ENCODE assay signal across 7 mouse cellular contexts in the genomic region with DNA sequence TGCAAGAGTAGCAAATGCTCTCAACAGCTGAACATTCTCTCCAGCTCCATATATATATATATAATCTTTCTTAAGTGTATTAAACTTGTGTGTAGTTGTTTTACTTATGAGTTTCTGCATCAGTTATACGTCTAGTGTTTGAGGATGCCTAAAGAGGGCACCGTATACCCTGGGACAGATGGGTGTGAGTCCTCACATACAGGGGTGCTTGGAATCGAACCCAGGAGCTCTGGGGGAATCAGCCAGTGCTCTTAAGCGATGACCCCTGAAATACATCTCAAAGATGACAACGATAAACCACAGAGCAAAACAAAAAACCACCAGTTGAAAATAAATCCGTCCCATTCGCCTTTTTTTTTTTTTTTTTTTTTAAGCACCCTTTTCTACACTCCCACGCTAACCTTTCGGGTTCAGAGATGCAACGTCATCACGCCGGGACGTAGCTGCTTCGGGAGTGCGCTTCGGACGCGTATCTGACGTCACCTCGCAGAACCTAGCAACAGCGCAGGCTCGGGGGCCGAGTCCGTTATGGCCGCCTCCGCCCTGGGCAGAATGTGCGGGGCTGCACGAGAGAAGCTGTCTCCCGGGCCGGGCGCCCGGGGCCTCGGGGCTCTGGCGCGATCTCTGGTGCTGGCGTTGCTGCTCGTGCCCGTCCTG. TPM values are rescaled to one million over a fixed set of nuclear protein-coding genes. Genes with fewer than 3 reads are reported as not detected.
DNase-seq lines count a peak whose midpoint lies in the region; ATAC-seq and TF ChIP-seq lines count a peak whose summit lies in the region.

Gene 9530068E07Rik, plus strand, starts transcription at position 489 of the 657 bp plus-strand sequence.

- 2% methylated on average over 38 of the region's 38 CpGs for WGBS in embryonic facial prominence, embryonic 12.5 days
- WGBS in kidney, adult 2 months, result under 1% methylated on average over 38 of the region's 38 CpGs
- WGBS in limb, embryonic 12.5 days, result 2% methylated on average over 38 of the region's 38 CpGs
- under 1% methylated on average over 38 of the region's 38 CpGs for WGBS in midbrain, embryonic 15.5 days
- 1% methylated on average over 38 of the region's 38 CpGs for WGBS in spleen, adult 2 months

- TF ChIP-seq CTCF in kidney, adult 2 months (conservative IDR thresholded peaks at IDR 0.05; ENCODE audit: insufficient read depth, insufficient read length, low read depth, low read length), result no peak
- TF ChIP-seq CTCF in spleen, adult 2 months (IDR thresholded peaks at IDR 0.05; ENCODE audit: extremely low read depth, insufficient read depth, insufficient read length, insufficient replicate concordance), result no peak

- peak; percentile 91 for DNase-seq in adrenal gland, postnatal 25 days
- peak; percentile 94 to 95 for DNase-seq in heart, adult 18-20 months
- DNase-seq in kidney, adult 2 months, result peak; percentile 95
- DNase-seq in spleen, adult 2 months (ENCODE audit: low read depth in 1 of 2, low spot score in 2 of 2), result peak; percentile 90 to 92

- peak within 1 kb of the TSS; percentile 95 for H3K4me3 ChIP-seq in embryonic facial prominence, embryonic 12.5 days
- peak within 1 kb of the TSS; percentile 96 for H3K4me3 ChIP-seq in kidney, adult 2 months (ENCODE audit: insufficient read depth, low read depth, low read length)
- peak within 1 kb of the TSS; percentile 97 for H3K4me3 ChIP-seq in limb, embryonic 12.5 days (replicated peaks)
- peak within 1 kb of the TSS; percentile 78 for H3K4me3 ChIP-seq in midbrain, embryonic 15.5 days
- peak within 1 kb of the TSS; percentile 94 for H3K4me3 ChIP-seq in spleen, adult 2 months (ENCODE audit: extremely low read depth, insufficient read depth, insufficient read length)

- peaks cover 23% of the 10 kb centered on the region for H3K4me1 ChIP-seq in embryonic facial prominence, embryonic 12.5 days
- peaks cover 10% of the 10 kb centered on the region; the same call in 1 of the 2 replicates for H3K4me1 ChIP-seq in kidney, adult 2 months (ENCODE audit: control insufficient read depth, insufficient read depth, low read length)
- H3K4me1 ChIP-seq in limb, embryonic 12.5 days (replicated peaks), result no peaks in the 10 kb centered on the region
- H3K4me1 ChIP-seq in midbrain, embryonic 15.5 days, result peaks cover 24% of the 10 kb centered on the region
- H3K4me1 ChIP-seq in spleen, adult 2 months (ENCODE audit: control insufficient read depth, insufficient read depth, insufficient read length), result peaks cover 3% of the 10 kb centered on the region; the same call in 1 of the 2 replicates

- peak; percentile 68 for TF ChIP-seq POLR2A in kidney, adult 2 months (IDR thresholded peaks at IDR 0.05; ENCODE audit: low read depth, low read length)
- TF ChIP-seq POLR2A in spleen, adult 2 months (IDR thresholded peaks at IDR 0.05; ENCODE audit: low read depth, low read length), result peak; percentile 81

- H3K36me3 ChIP-seq in embryonic facial prominence, embryonic 12.5 days, result no peaks in the 10 kb centered on the region
- H3K36me3 ChIP-seq in kidney, adult 2 months (ENCODE audit: control insufficient read depth, insufficient read depth, low read length), result no peaks in the 10 kb centered on the region
- H3K36me3 ChIP-seq in limb, embryonic 12.5 days, result peaks cover 13% of the 10 kb centered on the region
- no peaks in the 10 kb centered on the region for H3K36me3 ChIP-seq in midbrain, embryonic 15.5 days (replicated peaks)
- H3K36me3 ChIP-seq in spleen, adult 2 months (ENCODE audit: control insufficient read depth, insufficient read depth, low read length), result no peaks in the 10 kb centered on the region

- peak within 1 kb of the TSS; percentile 93 for H3K27ac ChIP-seq in embryonic facial prominence, embryonic 12.5 days
- H3K27ac ChIP-seq in kidney, adult 2 months (ENCODE audit: insufficient read depth, low read depth, low read length), result peak within 1 kb of the TSS; percentile 67
- H3K27ac ChIP-seq in limb, embryonic 12.5 days, result peak within 1 kb of the TSS; percentile 90
- peak within 1 kb of the TSS; percentile 90 for H3K27ac ChIP-seq in midbrain, embryonic 15.5 days
- peak within 1 kb of the TSS; percentile 85 for H3K27ac ChIP-seq in spleen, adult 2 months (ENCODE audit: insufficient read depth, low read length)

- H3K9ac ChIP-seq in embryonic facial prominence, embryonic 12.5 days, result peak within 1 kb of the TSS; percentile 92
- peak within 1 kb of the TSS; percentile 94 for H3K9ac ChIP-seq in limb, embryonic 12.5 days (replicated peaks)
- H3K9ac ChIP-seq in midbrain, embryonic 15.5 days, result peak within 1 kb of the TSS; percentile 86

- H3K4me2 ChIP-seq in embryonic facial prominence, embryonic 12.5 days (replicated peaks), result peak within 1 kb of the TSS; percentile 71
- peak within 1 kb of the TSS; percentile 76 for H3K4me2 ChIP-seq in limb, embryonic 12.5 days
- H3K4me2 ChIP-seq in midbrain, embryonic 15.5 days, result peak within 1 kb of the TSS; percentile 77

- H3K9me3 ChIP-seq in embryonic facial prominence, embryonic 12.5 days, result no peaks in the 10 kb centered on the region
- H3K9me3 ChIP-seq in limb, embryonic 12.5 days, result no peaks in the 10 kb centered on the region
- no peaks in the 10 kb centered on the region for H3K9me3 ChIP-seq in midbrain, embryonic 15.5 days

- peak; percentile 84 for ATAC-seq in embryonic facial prominence, embryonic 12.5 days (ENCODE audit: insufficient number of reproducible peaks, insufficient read depth, low FRiP score, low TSS enrichment)
- ATAC-seq in limb, embryonic 12.5 days (ENCODE audit: insufficient number of reproducible peaks, insufficient read depth, low FRiP score, low TSS enrichment, low read depth), result peak; percentile 91
- ATAC-seq in midbrain, embryonic 15.5 days (replicated peaks), result peak; percentile 96

- no peaks in the 10 kb centered on the region for H3K27me3 ChIP-seq in embryonic facial prominence, embryonic 12.5 days
- H3K27me3 ChIP-seq in kidney, adult 2 months (replicated peaks; ENCODE audit: control insufficient read depth, insufficient read depth, low read length), result no peaks in the 10 kb centered on the region
- no peaks in the 10 kb centered on the region for H3K27me3 ChIP-seq in limb, embryonic 12.5 days
- H3K27me3 ChIP-seq in midbrain, embryonic 15.5 days (replicated peaks), result no peaks in the 10 kb centered on the region
- H3K27me3 ChIP-seq in spleen, adult 2 months (ENCODE audit: control insufficient read depth, insufficient read depth, low read length), result no peaks in the 10 kb centered on the region

RNA-seq across cellular contexts. Expression of gene 9530068E07Rik, which starts in this region (rescaled TPM):
- total RNA-seq in adrenal gland, postnatal 25 days (2021), result 157 and 166 TPM in 2 replicates
- polyA plus RNA-seq in embryonic facial prominence, embryonic 12.5 days (2016; fragmentation: Nextera tagmentation; extraction: Ambion mirVana), result 184 and 193 TPM in 2 replicates
- 10 to 100 TPM; 69.2 to 74.4 TPM for total RNA-seq in heart, adult 18-20 months (2021)
- polyA plus RNA-seq in kidney, adult 2 months (2012; rRNA removed), result 219 and 245 TPM in 2 replicates
- 161 and 173 TPM in 2 replicates for polyA plus RNA-seq in limb, embryonic 12.5 days (2016; fragmentation: Nextera tagmentation; extraction: Ambion mirVana)
- polyA plus RNA-seq in midbrain, embryonic 15.5 days (2015; fragmentation: Nextera tagmentation; extraction: Ambion mirVana), result 129 TPM in 2 replicates
- polyA plus RNA-seq in spleen, adult 2 months (2012; rRNA removed), result 49.6 and 99.6 TPM in 2 replicates

Comparison
In these comparisons a context has a peak if more than half of its experiments do, and no peak if none do; other contexts are left out.
1. Peak in every context shown above with its lines: DNase-seq, ATAC-seq, H3K4me3 ChIP-seq and H3K27ac ChIP-seq.